Mouse (Mus musculus) heart, embryonic 16.5 days (tissue): Measurements from ENCODE around the gene Tulp2. TPM values are rescaled to one million over a fixed set of nuclear protein-coding genes. Genes with fewer than 3 reads are reported as not detected.

ENCODE experiments used
- ATAC-seq: fragments of 200-750 bp; cut with Nextera tagmentation; replicated peaks from 2 replicates; pipeline ENCODE4 v1.8.0; 2017; ENCODE audit warnings: moderate number of reproducible peaks; ENCODE audit not compliant: insufficient read depth, low FRiP score; ENCODE audit errors: extremely low read depth
- H3K27ac ChIP-seq: fragments of 300-500 bp; sonication (generic); 2 replicates; pipeline ENCODE4 v1.5.1; 2014; ENCODE audit warnings: mild to moderate bottlenecking, low read length, control low read depth, moderate library complexity
- H3K27me3 ChIP-seq: fragments of 300-500 bp; sonication (generic); 2 replicates; pipeline ENCODE4 v1.6.1; 2014; ENCODE audit warnings: low read length, mixed read lengths; ENCODE audit not compliant: control insufficient read depth, insufficient read depth
- H3K36me3 ChIP-seq: fragments of 300-500 bp; sonication (generic); 2 replicates; pipeline ENCODE4 v1.6.1; 2014; ENCODE audit not compliant: control insufficient read depth, insufficient read depth
- H3K4me1 ChIP-seq: fragments of 300-500 bp; sonication (generic); 2 replicates; pipeline ENCODE4 v1.6.1; 2014; ENCODE audit warnings: low read length, mixed read lengths; ENCODE audit not compliant: control insufficient read depth, insufficient read depth
- H3K4me2 ChIP-seq: fragments of 300-500 bp; sonication (generic); 2 replicates; pipeline ENCODE4 v1.6.1; 2014; ENCODE audit warnings: low read depth, mild to moderate bottlenecking, control low read depth, low read length
- H3K4me3 ChIP-seq: fragments of 300-500 bp; sonication (generic); 2 replicates; pipeline ENCODE4 v1.5.1; 2014; ENCODE audit warnings: mild to moderate bottlenecking, control low read depth, low read length
- H3K9ac ChIP-seq: fragments of 300-500 bp; sonication (generic); 2 replicates; pipeline ENCODE4 v1.6.1; 2014; ENCODE audit warnings: low read length, control low read depth
- H3K9me3 ChIP-seq: fragments of 300-500 bp; sonication (generic); replicated peaks from 2 replicates; pipeline ENCODE4 v1.6.1; 2016; ENCODE audit warnings: low read length; ENCODE audit not compliant: control insufficient read depth
- WGBS: fragments of 180-500 bp; shearing (Covaris S2); extraction: QIAGEN DNeasy Blood & Tissue Kit; methylation state at CpG from one replicate; pipeline ENCODE4 v1.1.7; 2014; 5-methylcytosine and 5-hydroxymethylcytosine counted together
- polyA plus RNA-seq: library from polyadenylated mRNA; unstranded; fragments of >200 nt; fragmentation: Nextera tagmentation; extraction: Ambion mirVana; gene quantifications from 2 replicates; pipeline ENCODE4 v1.2.1, GENCODE M21; 2015

Gene Tulp2
- polyA plus RNA-seq, 1 experiment from 2014 or later = 0.71 TPM

DNA sequence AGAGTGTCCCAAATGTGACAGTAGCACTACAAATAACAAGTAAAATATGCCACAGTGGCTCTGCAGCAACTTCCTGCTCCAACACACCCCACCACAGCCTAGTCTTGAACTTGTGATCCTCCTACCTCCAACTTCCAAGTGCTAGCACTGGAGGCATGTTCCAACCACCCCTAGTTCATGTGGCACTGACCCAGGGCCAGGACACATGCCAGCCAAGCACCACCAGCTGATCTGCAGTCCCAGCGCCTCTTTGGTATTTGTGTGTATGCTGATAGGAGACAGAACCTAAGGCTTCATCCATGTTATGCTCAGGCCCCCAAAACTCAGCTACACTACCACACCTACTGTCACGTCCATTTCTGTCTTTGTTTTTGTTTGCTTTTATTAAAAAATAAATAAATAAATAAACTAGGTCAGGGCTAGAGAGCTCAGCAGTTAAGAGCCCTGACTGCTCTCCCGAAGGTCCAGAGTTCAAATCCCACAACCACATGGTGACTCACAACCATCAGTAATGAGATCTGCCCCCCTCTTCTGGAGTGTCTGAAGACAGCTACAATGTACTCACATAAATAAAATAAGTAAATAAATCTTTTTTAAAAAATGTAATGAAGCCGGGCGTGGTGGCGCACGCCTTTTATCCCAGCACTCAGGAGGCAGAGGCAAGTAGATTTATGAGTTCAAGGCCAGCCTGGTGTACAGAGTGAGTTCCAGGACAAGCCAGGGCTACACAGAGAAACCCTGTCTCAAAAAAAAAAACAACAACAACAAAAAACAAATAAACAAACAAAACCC is 17.5 kb upstream of the Tulp2 start:
- 90% methylated on average over 7 of the region's 7 CpGs for whole genome bisulfite sequencing
- ATAC-seq = no peak
- Histone ChIP-seq H3K4me2 (no peak overlapping the region), H3K9me3 (no peaks in the 10 kb centered on the region), H3K4me3 (no peak overlapping the region), H3K36me3 (peaks cover 20% of the 10 kb centered on the region), H3K27me3 (no peaks in the 10 kb centered on the region), H3K27ac (no peak overlapping the region), H3K9ac (no peak overlapping the region), H3K4me1 (peaks cover 24% of the 10 kb centered on the region)

- Histone ChIP-seq H3K4me1 (peaks cover 22% of the 10 kb centered on the region), H3K4me2 (no peak overlapping the region), H3K27me3 (no peaks in the 10 kb centered on the region), H3K36me3 (peaks cover 20% of the 10 kb centered on the region), H3K27ac (no peak overlapping the region), H3K9ac (no peak overlapping the region), H3K9me3 (no peaks in the 10 kb centered on the region), H3K4me3 (no peak overlapping the region)
- WGBS = 93% methylated on average over 12 of the region's 12 CpGs
- no peak for ATAC-seq
Observed at GRCm38 (mm10) chr7:45465112-45465511, 16.6 kb upstream of the Tulp2 start.

DNA sequence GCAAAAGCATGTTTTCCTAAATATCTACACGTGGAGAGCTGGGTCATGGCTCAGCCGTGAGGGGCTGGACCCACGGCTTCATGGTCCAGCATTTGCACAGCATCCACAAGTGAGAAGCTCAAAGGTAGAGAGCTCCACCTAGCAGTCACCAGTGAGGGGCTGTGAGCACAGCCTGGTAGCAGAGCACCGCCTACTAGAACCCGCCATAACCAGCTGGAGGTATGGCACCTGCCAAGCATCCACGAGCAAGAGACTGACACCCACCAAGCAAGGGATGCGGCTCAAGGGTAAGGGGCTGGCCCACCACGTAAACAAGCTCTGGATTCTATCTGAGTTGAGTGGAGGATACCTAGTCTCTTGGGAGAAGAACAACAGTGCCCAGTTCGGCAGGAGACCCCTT is 16.1 kb upstream of the Tulp2 start:
- WGBS = 73% methylated on average over 9 of the region's 9 CpGs
- Histone ChIP-seq H3K9ac (peak overlapping the region; percentile 81), H3K27ac (no peak overlapping the region)

DNA sequence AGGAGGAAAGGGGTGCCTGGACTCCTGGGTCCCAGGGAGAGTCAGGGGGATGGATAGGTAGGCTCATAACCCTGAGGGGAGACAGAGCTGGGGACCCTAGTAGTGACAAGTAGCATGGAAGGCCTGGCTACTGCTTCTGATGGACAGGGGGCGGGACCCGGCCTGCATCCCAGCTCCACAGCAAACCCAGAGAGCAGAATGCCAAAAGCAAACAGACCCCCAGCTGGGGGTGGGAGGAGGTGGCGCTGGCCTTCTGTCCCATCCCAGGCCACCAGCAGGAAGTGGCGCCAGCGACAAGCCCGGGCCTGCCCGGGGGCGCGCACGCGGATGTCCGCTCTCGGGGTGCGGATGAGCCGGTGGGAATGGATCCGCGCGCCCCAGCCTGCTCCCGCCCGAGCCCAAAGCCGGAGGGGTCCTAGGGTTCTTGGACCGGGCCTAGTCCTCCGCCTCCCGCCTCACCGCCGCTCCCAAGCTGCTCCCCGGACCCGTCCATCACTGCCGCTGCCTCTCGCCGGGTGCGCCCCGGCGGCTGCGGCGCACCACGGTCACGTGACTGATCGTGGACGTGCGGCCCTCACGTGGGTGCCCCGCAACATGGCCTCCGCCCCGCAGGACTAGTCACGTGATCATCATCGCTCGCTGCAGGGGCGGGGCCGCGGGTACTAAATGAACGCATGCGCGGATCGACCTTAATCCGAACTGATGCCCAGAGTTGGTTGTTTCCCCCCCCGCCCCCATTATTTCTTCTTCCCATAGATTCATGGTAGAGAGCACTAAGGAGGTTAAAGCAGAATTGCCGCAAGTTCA is 15.2 kb upstream of the Tulp2 start, which contains the start of gene Bax:
Gene Bax (minus strand): TSS at position 616 of the 807 bp plus-strand sequence.
- H3K4me3 ChIP-seq = peak within 1 kb of the TSS; percentile 86
- peak within 1 kb of the TSS; percentile 81 for H3K9ac ChIP-seq
- H3K4me1 ChIP-seq = peaks cover 11% of the 10 kb centered on the region
- peak; percentile 81 for ATAC-seq
- H3K4me2 ChIP-seq = peak within 1 kb of the TSS; percentile 71
- H3K36me3 ChIP-seq = peaks cover 20% of the 10 kb centered on the region
- H3K27ac ChIP-seq = peak within 1 kb of the TSS; percentile 53
- no peaks in the 10 kb centered on the region for H3K9me3 ChIP-seq
- WGBS = under 1% methylated on average over 58 of the region's 58 CpGs
- no peaks in the 10 kb centered on the region for H3K27me3 ChIP-seq

More for the DNA sequence above, 16.1 kb upstream of the Tulp2 start:
- Histone ChIP-seq H3K4me2 (peak overlapping the region; percentile 71), H3K9me3 (no peaks in the 10 kb centered on the region), H3K4me1 (peaks cover 18% of the 10 kb centered on the region), H3K4me3 (peak overlapping the region; percentile 86), H3K36me3 (peaks cover 20% of the 10 kb centered on the region), H3K27me3 (no peaks in the 10 kb centered on the region)
- no peak for ATAC-seq

GRCm38 (mm10) chr7:45467090-45467670 is 14.5 kb upstream of the Tulp2 start:
- Histone ChIP-seq H3K36me3 (peaks cover 18% of the 10 kb centered on the region; the same call in 1 of the 2 replicates), H3K27me3 (no peaks in the 10 kb centered on the region), H3K4me2 (peak overlapping the region; percentile 71), H3K4me3 (peak overlapping the region; percentile 86), H3K9ac (peak overlapping the region; percentile 81), H3K9me3 (no peaks in the 10 kb centered on the region), H3K27ac (no peak overlapping the region), H3K4me1 (peaks cover 11% of the 10 kb centered on the region)
- peak; percentile 7 for ATAC-seq
- 34% methylated on average over 7 of the region's 7 CpGs for WGBS

- Histone ChIP-seq H3K4me3 (no peak overlapping the region), H3K27ac (no peak overlapping the region), H3K27me3 (no peaks in the 10 kb centered on the region), H3K9me3 (no peaks in the 10 kb centered on the region), H3K9ac (no peak overlapping the region), H3K4me1 (peaks cover 6% of the 10 kb centered on the region), H3K36me3 (no peaks in the 10 kb centered on the region), H3K4me2 (no peak overlapping the region)
- 4% methylated on average over 3 of the region's 3 CpGs for WGBS
- no peak for ATAC-seq
Observed at GRCm38 (mm10) chr7:45470869-45471268, 10.8 kb upstream of the Tulp2 start.

DNA sequence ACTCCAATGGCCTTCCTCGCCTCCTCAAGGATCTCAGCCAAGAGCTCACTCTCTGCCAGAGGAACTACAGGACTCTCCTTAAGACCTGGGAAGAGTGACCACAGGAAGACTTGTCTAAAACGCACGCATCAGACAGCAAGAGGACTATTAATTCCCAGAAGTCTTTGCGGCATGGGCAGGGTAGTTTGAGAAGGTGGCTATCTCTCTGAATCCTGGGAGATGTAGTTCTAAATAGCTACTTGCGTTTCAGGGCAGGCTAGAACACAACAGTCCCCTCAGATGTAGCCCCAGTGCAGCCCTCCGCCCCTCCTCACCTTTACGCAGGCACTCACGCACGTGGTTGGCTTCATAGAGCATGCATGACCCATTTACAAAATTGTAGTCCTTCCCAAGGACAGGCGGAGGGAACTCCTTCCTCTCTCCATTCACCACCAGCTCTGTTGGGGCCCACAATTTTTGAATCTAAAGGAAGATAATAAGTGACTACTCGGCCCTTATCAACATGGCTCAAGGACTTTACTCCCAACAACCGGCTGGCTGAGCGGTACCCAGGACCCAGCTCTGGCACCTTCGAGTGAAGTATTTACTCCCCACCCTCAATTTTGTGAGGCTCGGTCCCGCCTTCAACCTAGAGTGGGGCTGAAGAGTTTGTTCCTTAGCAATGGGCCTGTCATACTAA is 6.2 kb upstream of the Tulp2 start:
- Histone ChIP-seq H3K36me3 (no peaks in the 10 kb centered on the region), H3K9me3 (no peaks in the 10 kb centered on the region), H3K27me3 (no peaks in the 10 kb centered on the region), H3K9ac (peak overlapping the region; percentile 57), H3K4me2 (peak overlapping the region; percentile 57), H3K4me1 (no peaks in the 10 kb centered on the region; the same call in 1 of the 2 replicates), H3K4me3 (peak overlapping the region; percentile 34), H3K27ac (no peak overlapping the region)
- 56% methylated on average over 16 of the region's 16 CpGs for WGBS
- no peak; the same call in 1 of the 2 replicates for ATAC-seq

- no peak overlapping the region for H3K9ac ChIP-seq
- H3K4me3 ChIP-seq = no peak overlapping the region
- ATAC-seq = no peak
- no peaks in the 10 kb centered on the region for H3K27me3 ChIP-seq
- no peak overlapping the region for H3K4me2 ChIP-seq
- H3K4me1 ChIP-seq = no peaks in the 10 kb centered on the region; the same call in 1 of the 2 replicates
- H3K9me3 ChIP-seq = no peaks in the 10 kb centered on the region
- 50% methylated on average over 1 of the region's 1 CpGs for WGBS
- H3K27ac ChIP-seq = no peak overlapping the region
- H3K36me3 ChIP-seq = no peaks in the 10 kb centered on the region
Observed at GRCm38 (mm10) chr7:45476453-45476852, 5.2 kb upstream of the Tulp2 start.
